Mouse (Mus musculus): ENCODE data around the gene 2310022A10Rik.

Gene 2310022A10Rik

DNA sequence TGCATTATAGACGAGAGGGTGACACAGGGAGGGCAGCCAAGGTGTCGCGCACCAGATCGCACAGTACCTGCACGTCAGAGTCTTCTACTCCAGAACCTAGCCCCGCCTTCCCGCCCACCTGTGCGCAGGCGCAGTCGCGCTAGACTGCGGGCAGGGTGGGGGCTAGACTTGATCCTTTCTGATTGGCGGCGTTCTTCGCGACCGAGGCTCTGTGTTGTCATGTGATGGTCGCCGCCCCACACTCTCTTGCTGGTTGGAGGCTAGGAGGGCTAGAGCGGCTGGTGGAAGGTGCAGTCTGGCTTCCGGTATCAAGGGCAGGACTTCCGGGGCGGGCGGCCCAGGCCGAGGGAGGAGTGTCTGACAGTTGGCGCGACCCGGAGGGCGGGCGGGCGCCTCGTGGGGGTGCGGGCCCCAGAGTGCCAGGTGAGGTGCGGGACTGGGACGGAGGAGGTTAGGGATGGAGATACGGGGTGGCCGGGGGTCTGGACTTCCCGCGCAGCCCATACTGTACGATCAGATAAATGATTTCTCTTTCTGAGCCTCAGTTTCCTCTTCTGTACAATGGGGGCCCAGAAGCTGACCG is at the start of gene 2310022A10Rik, which contains the start of gene Pld3:
Gene 2310022A10Rik (plus strand): TSS at position 303 of the 583 bp plus-strand sequence.
Gene Pld3 (minus strand): TSS at position 288 of the 583 bp plus-strand sequence.
- peak; percentile 97 to 98 for DNase-seq (ENCODE audit: low spot score in 2 of 2)

- no peak for DNase-seq (ENCODE audit: low spot score in 2 of 2)
Measured at GRCm38 (mm10) chr7:27506765-27507370, 46.2 kb upstream of the 2310022A10Rik start.

- peak; percentile 88 to 89 for DNase-seq (ENCODE audit: low spot score in 2 of 2)
Measured at GRCm38 (mm10) chr7:27507711-27508647, 45.1 kb upstream of the 2310022A10Rik start.

GRCm38 (mm10) chr7:27508648-27509005 is 44.4 kb upstream of the 2310022A10Rik start:
- no peak for DNase-seq (ENCODE audit: low spot score in 2 of 2)

DNA sequence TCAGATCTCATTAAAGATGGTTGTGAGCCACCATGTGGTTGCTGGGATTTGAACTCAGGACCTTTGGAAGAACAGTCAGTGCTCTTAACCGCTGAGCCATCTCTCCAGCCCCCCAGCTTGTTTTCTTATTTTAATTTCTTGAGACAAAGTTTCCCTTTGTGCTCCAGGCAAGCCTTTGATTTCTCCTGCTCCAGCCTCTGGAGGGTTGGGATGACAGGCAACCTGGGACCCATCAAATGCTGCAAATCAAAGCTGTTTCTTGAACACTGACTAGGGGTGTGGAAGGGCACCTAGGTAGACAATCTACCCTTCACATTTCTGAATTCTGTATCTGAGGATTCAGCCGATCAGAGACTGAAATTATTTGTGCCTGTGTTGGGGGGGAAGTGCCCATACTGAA is 42.2 kb upstream of the 2310022A10Rik start:
- no peak for DNase-seq (ENCODE audit: low spot score in 2 of 2)

- no peak for DNase-seq (ENCODE audit: low spot score in 2 of 2)
Measured at GRCm38 (mm10) chr7:27514961-27515360, 38.1 kb upstream of the 2310022A10Rik start.

GRCm38 (mm10) chr7:27518314-27518713 is 34.7 kb upstream of the 2310022A10Rik start:
- DNase-seq (ENCODE audit: low spot score in 2 of 2), result no peak

- no peak for DNase-seq (ENCODE audit: low spot score in 2 of 2)
Measured at GRCm38 (mm10) chr7:27520104-27520503, 32.9 kb upstream of the 2310022A10Rik start.

DNA sequence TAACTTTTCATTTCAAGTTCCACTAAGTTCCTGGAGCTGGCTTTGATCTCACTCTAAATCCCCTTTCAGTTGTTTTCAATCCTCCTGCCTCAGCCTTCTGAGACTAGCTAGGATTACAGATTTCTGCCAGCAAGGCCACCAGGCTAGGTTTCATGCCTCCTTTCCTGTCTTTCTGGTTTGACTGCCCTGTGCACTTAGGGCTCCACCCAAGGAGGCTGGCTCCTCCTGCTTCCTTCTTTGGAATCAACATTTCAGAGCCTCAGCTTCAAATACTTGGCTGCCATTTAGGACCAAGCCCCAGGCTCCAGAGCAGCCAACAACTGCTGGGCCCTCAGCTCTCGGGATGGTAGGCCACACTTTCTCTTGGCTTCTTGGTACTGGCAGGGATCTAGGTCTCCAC is 32.4 kb upstream of the 2310022A10Rik start:
- DNase-seq (ENCODE audit: low spot score in 2 of 2), result no peak

- DNase-seq (ENCODE audit: low spot score in 2 of 2), result no peak
Measured at GRCm38 (mm10) chr7:27522967-27523366, 30.1 kb upstream of the 2310022A10Rik start, which contains the start of gene Hipk4. Gene Hipk4 (plus strand): TSS chr7:27523267.

GRCm38 (mm10) chr7:27523805-27524204 is 29.2 kb upstream of the 2310022A10Rik start:
- no peak for DNase-seq (ENCODE audit: low spot score in 2 of 2)

DNA sequence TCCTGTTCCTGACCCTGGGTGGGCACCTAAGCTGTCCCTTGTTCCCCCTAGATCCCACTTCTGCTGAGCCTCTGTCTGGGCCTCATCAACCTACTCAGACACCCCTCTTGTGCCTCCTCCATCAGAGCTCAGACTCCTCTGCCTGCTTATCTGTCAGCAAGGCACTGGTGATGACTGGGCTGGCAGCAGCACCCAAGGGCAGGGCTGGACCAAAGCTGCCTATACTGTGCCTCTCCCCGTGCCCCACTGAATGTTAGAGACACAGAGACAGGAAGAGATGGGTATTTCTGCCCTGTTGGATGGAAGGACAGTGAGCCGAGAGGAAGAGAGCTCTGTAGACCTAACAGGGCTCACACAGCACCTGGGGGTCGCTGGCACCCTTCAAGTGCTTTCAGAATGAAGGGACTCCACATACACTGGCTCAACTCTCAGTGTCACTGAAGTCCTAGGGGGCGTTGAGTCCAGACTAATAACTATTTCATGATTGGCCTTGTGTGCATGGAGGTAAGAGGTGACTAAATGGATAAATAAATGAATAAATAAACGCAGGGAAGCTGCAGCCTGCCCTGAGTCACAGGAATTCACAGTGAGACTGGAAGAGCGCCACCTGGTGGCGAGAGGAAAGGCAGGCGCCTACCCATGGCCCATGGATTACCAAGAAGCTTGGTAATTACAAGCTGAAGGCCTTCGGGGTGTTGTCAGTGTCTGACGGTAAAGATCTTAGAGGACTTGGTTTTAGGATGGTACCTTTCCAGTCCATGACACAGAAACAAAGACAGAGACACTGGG is 26.8 kb upstream of the 2310022A10Rik start:
- peak in 1 of 2 experiments; percentile 77 for DNase-seq (ENCODE audit: low spot score in 2 of 2)

DNA sequence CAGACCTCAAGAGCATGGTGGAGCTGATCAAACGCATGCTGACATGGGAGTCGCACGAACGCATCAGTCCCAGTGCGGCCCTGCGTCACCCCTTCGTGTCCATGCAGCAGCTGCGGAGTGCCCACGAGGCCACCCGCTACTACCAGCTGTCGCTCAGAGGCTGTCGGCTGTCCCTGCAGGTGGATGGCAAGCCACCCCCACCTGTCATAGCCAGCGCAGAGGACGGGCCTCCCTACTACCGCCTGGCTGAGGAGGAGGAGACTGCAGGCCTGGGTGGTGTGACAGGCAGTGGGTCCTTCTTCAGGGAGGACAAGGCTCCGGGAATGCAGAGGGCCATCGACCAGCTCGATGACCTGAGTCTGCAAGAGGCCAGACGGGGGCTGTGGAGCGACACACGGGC is 24.0 kb upstream of the 2310022A10Rik start:
- DNase-seq (ENCODE audit: low spot score in 2 of 2), result no peak

DNA sequence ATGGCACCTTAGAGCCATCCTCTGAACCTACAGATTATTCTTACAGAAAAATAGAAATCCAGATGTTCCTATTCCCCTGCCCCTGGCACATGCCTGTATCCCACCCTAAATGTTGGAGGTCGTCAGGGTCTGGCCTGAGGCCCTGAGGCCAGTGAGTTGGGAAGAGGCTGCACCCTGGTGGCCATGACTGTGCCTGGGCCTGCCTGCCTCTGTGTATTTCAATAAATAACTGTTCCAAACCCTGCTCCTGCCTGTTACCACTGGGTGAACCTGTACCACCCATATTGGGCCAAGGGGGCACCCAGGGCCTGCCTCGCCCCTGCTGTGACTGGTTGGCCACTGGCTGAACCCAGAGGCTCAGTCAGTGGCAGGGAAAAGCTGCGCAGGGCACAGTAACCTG is 22.1 kb upstream of the 2310022A10Rik start:
- DNase-seq (ENCODE audit: low spot score in 2 of 2), result no peak

- peak in 1 of 2 experiments; percentile 65 for DNase-seq (ENCODE audit: low spot score in 2 of 2)
Measured at GRCm38 (mm10) chr7:27531707-27532106, 21.3 kb upstream of the 2310022A10Rik start.

- DNase-seq (ENCODE audit: low spot score in 2 of 2), result no peak
Measured at GRCm38 (mm10) chr7:27532480-27533050, 20.5 kb upstream of the 2310022A10Rik start.

- DNase-seq (ENCODE audit: low spot score in 2 of 2), result no peak
Measured at GRCm38 (mm10) chr7:27535386-27535785, 17.6 kb upstream of the 2310022A10Rik start.

DNA sequence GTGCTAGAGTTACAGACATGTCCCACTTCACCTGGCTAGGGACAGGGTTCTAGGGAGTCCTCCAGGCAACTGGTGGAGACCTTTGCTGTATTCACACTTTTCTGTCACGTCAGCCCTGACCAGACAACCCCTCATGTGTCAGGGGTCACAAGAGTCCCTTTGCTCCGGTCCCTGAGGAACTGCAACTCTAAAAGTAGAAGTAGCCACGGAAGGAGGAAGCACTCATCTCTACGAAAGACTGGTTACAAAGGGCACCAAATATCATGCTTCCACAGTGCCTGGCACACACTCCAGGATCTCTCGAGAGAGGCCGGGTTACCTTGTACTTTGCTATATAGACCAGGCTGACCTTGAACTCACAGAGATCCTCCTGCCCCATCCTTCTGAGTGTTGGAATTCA is 16.4 kb upstream of the 2310022A10Rik start:
- no peak for DNase-seq (ENCODE audit: low spot score in 2 of 2)

DNA sequence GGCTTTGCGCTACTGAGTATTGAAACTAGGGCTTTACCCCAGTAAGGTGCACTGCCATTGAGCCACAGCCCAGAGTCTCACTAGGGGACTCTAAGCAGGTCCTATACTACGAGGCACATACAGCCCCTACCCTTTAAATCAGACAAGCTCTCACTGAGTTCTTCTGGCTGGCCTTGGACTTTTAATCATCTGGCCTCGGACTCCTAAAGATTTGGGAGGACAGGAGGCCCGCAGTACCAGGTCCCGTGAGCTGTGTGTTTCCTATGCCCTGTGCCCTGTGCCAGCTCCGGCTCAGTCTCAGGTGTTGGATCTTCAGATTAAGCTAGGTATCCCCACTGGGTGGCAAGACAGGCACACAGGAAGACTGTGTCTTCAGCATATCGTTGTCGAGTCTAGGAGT is 15.0 kb upstream of the 2310022A10Rik start:
- no peak for DNase-seq (ENCODE audit: low spot score in 2 of 2)

DNA sequence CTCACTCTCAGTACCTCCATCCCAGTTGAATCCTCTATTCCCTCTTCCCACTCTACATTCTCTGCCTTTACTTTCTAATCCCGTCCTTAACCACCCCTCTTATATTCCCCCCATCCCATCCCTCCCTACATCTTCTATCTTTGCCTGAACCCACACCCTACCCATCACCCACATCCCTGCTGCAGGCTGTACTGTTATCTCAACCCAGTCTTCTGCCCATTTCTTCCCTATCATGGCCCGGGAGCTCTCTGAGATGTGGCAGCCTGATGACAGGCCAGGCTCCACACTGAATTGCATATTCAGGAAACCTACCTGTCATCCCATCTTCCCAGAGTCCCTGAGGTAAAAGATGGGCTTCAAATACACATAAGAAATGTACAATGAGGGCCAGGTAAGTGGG is 14.2 kb upstream of the 2310022A10Rik start:
- no peak for DNase-seq (ENCODE audit: low spot score in 2 of 2)

- no peak for DNase-seq (ENCODE audit: low spot score in 2 of 2)
Measured at GRCm38 (mm10) chr7:27540521-27540920, 12.5 kb upstream of the 2310022A10Rik start.

All from right cerebral cortex, postnatal 36 days (tissue).